Mouse (Mus musculus): ENCODE measurements around the gene Elfn1. TPM values are rescaled to one million over a fixed set of nuclear protein-coding genes. Genes with fewer than 3 reads are reported as not detected.
A peak's percentile ranks its signal among the peaks of the same experiment; 100 is the strongest.

Gene Elfn1
- polyA plus RNA-seq, 1 experiment = 22.5 TPM

DNA sequence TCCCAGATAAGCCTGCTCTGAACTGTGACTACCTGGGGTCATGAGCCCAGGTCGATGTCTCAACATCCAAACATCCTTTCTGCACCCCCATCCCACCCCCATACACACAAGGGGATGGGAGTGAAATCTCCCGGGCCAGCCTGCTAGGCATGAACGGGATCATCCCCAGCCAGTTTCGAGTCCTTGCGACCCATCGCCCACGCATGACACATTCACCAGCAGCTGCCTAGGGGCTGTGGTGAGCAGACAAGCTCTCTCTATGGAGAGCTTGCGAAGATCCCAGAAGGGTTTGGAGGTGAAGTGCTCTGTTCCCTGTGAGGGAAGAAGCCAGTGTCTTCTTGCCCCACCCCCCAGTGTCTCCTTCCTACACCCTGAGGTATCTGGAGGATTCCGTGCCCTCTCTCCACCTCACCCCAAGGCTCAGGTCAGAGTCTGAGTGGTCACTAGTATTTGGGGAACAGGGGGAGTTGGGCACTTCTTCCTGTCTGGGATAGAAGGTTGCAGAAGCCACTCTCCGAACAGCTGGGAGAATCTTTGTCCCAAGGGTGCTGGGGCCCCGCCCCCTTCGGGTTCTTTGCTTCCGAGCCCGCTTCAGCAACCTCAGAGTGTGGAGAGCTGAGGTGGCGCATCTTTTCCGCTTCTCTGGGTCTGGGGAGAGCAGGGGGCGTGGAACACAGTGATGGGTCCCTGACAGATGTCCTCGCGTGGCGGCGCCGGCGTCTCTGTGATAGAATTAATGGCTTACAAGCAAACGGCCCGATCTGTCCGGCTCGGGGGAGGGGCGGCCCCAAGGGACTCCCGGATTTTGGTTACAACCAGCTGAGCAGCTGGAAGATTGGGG is 2.2 kb downstream of the Elfn1 start:
- Histone ChIP-seq H3K4me3 (replicated peaks; ENCODE audit: extremely low read depth, low read depth, low read length) (peak overlapping the region; percentile 13), H3K4me1 (ENCODE audit: control insufficient read depth, insufficient read depth, low read length) (peaks cover 7% of the 10 kb centered on the region)
- WGBS = 3% methylated on average over 29 of the region's 29 CpGs
- DNase-seq = peak; percentile 20
- TF ChIP-seq CTCF (IDR thresholded peaks at IDR 0.05; ENCODE audit: insufficient read depth, low read length) (no peak), POLR2A (IDR thresholded peaks at IDR 0.05; ENCODE audit: borderline replicate concordance, extremely low read depth, low read depth, low read length) (no peak)

GRCm38 (mm10) chr5:139910755-139911300 is 3.1 kb downstream of the Elfn1 start:
- no peak for TF ChIP-seq CTCF (IDR thresholded peaks at IDR 0.05; ENCODE audit: insufficient read depth, low read length)
- TF ChIP-seq POLR2A (IDR thresholded peaks at IDR 0.05; ENCODE audit: borderline replicate concordance, extremely low read depth, low read depth, low read length) = no peak
- WGBS = 41% methylated on average over 3 of the region's 3 CpGs

GRCm38 (mm10) chr5:139911506-139911905 is 3.8 kb downstream of the Elfn1 start:
- H3K4me1 ChIP-seq (ENCODE audit: control insufficient read depth, insufficient read depth, low read length) = peaks cover 7% of the 10 kb centered on the region
- no peak overlapping the region for H3K4me3 ChIP-seq (replicated peaks; ENCODE audit: extremely low read depth, low read depth, low read length)
- TF ChIP-seq CTCF (IDR thresholded peaks at IDR 0.05; ENCODE audit: insufficient read depth, low read length) (no peak), POLR2A (IDR thresholded peaks at IDR 0.05; ENCODE audit: borderline replicate concordance, extremely low read depth, low read depth, low read length) (no peak)
- DNase-seq = no peak
- 22% methylated on average over 19 of the region's 19 CpGs for WGBS

More at GRCm38 (mm10) chr5:139910755-139911300, 3.1 kb downstream of the Elfn1 start:
- H3K4me1 ChIP-seq (ENCODE audit: control insufficient read depth, insufficient read depth, low read length) = peaks cover 7% of the 10 kb centered on the region
- no peak for DNase-seq
- no peak overlapping the region for H3K4me3 ChIP-seq (replicated peaks; ENCODE audit: extremely low read depth, low read depth, low read length)

DNA sequence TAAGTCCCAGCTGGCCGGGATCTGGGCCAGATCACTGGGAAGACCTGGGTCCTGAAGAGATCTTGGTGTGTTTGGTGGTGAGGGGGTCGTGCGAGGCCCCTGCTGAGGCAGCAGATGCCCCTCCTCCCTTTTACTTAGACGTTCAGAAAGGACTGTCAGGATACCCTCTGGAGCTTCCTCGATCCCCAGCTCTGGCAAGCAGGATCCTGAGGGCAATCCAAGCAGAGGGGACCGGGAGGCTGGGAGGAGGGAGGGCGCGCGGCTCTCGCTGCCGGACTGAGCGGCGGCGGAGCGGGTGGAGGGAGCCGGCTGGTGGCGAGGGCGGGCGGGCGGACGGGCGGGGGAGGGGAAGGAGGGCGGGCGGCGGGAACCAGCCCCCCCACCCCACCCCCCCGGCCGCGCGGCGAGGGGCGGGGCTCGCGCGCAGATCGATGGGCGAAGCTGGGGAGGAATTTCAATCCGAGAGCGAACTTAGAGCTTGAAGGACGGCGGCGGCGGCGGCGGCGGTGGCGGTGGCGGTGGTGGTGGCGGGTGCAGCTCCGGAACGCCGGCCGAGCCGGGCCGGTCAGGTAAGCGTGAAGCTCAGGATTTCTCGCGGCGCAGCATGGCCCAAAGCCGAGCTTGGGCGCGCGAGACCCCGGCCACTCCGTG is 4.5 kb downstream of the Elfn1 start:
- peak overlapping the region; percentile 33 for H3K4me3 ChIP-seq (replicated peaks; ENCODE audit: extremely low read depth, low read depth, low read length)
- peaks cover 7% of the 10 kb centered on the region for H3K4me1 ChIP-seq (ENCODE audit: control insufficient read depth, insufficient read depth, low read length)
- peak; percentile 30 for DNase-seq
- TF ChIP-seq CTCF (IDR thresholded peaks at IDR 0.05; ENCODE audit: insufficient read depth, low read length) (no peak), POLR2A (IDR thresholded peaks at IDR 0.05; ENCODE audit: borderline replicate concordance, extremely low read depth, low read depth, low read length) (no peak)
- under 1% methylated on average over 35 of the region's 64 CpGs for WGBS

DNA sequence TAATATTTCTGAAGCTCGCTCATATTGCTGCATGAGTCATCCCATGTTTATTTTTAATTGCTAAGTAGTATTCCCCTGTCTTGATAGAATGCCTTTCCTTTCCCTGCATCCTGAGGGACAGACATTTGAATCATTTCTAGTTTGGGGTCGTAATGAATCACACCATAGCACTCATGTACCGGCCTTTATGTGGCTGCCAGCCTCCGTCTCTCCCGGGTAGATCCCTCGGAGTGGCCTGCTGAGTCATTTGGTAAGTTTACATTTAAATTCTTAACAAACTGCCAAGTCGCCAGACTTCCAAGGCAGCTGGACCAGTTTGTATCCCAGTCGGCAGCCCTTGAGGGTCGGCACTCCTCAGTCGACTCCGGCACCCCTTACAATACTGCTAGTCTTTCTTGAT is 13.9 kb downstream of the Elfn1 start:
- TF ChIP-seq CTCF (IDR thresholded peaks at IDR 0.05; ENCODE audit: insufficient read depth, low read length) (no peak), POLR2A (IDR thresholded peaks at IDR 0.05; ENCODE audit: borderline replicate concordance, extremely low read depth, low read depth, low read length) (no peak)

GRCm38 (mm10) chr5:139923867-139924266 is 16.1 kb downstream of the Elfn1 start:
- DNase-seq = no peak
- Histone ChIP-seq H3K4me3 (replicated peaks; ENCODE audit: extremely low read depth, low read depth, low read length) (no peak overlapping the region), H3K4me1 (ENCODE audit: control insufficient read depth, insufficient read depth, low read length) (no peaks in the 10 kb centered on the region; the same call in 1 of the 2 replicates)
- 86% methylated on average over 8 of the region's 8 CpGs for WGBS
- TF ChIP-seq POLR2A (IDR thresholded peaks at IDR 0.05; ENCODE audit: borderline replicate concordance, extremely low read depth, low read depth, low read length) (no peak), CTCF (IDR thresholded peaks at IDR 0.05; ENCODE audit: insufficient read depth, low read length) (no peak)

More for the DNA sequence above, 13.9 kb downstream of the Elfn1 start:
- H3K4me3 ChIP-seq (replicated peaks; ENCODE audit: extremely low read depth, low read depth, low read length) = no peak overlapping the region
- no peaks in the 10 kb centered on the region; the same call in 1 of the 2 replicates for H3K4me1 ChIP-seq (ENCODE audit: control insufficient read depth, insufficient read depth, low read length)
- WGBS = 36% methylated on average over 11 of the region's 11 CpGs
- DNase-seq = no peak

DNA sequence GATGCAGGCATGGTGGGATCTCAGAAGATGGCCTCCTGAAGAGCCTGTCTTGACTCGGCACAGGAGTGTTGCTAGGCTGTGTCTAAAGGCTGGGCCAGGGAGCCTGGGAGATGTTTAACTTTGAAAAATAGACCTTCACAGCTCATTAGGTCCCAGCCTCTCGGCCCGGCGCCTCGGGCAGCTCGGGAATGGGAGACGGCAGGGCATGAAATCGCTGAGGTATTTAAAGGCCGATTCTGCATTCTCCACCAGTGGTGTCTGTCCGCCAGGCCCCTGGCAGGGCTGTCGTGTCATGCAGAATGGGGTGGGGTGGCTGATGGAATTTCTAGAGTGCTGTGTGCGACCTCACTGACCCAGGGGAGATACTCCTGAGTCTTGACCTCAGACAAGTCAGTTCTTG is 22.4 kb downstream of the Elfn1 start:
- TF ChIP-seq CTCF (IDR thresholded peaks at IDR 0.05; ENCODE audit: insufficient read depth, low read length) = no peak
- TF ChIP-seq POLR2A (IDR thresholded peaks at IDR 0.05; ENCODE audit: borderline replicate concordance, extremely low read depth, low read depth, low read length) = no peak
- no peak for DNase-seq
- 90% methylated on average over 12 of the region's 12 CpGs for WGBS
- Histone ChIP-seq H3K4me3 (replicated peaks; ENCODE audit: extremely low read depth, low read depth, low read length) (no peak overlapping the region), H3K4me1 (ENCODE audit: control insufficient read depth, insufficient read depth, low read length) (peaks cover 2% of the 10 kb centered on the region; the same call in 1 of the 2 replicates)

GRCm38 (mm10) chr5:139930927-139931351 is 23.2 kb downstream of the Elfn1 start:
- Histone ChIP-seq H3K4me3 (replicated peaks; ENCODE audit: extremely low read depth, low read depth, low read length) (no peak overlapping the region), H3K4me1 (ENCODE audit: control insufficient read depth, insufficient read depth, low read length) (peaks cover 2% of the 10 kb centered on the region; the same call in 1 of the 2 replicates)
- TF ChIP-seq POLR2A (IDR thresholded peaks at IDR 0.05; ENCODE audit: borderline replicate concordance, extremely low read depth, low read depth, low read length) (no peak), CTCF (IDR thresholded peaks at IDR 0.05; ENCODE audit: insufficient read depth, low read length) (no peak)
- no peak for DNase-seq
- WGBS = 2% methylated on average over 12 of the region's 12 CpGs

DNA sequence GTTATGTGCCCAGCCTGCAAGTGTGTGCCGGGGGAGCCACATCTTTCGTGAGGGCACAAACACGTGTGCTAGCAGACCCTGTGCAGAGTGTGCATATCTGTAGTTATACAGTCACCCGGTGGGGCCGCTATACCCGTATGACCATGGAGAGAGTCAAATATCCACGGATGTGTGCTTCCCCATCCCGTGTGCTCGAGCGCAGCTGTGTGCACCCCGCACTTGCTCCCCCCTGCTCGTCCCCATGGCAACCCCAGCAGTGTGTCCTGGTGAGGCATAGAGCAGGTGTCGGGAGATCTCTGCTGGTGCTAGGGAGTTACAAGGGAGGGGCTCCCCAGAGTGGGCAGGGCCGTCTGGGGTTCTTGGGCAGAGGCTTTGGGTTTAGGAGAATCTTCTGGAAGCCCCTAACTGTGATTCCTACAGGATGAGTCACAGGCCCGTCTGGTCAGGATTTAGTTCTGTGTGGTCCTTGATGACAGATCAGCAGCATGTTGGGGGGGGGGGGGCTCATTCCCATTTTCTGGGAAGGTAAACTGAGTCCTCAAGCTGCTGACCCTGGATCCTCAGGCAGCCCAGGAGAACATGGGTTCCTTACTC is 24.3 kb downstream of the Elfn1 start:
- Histone ChIP-seq H3K4me3 (replicated peaks; ENCODE audit: extremely low read depth, low read depth, low read length) (no peak overlapping the region), H3K4me1 (ENCODE audit: control insufficient read depth, insufficient read depth, low read length) (peaks cover 2% of the 10 kb centered on the region; the same call in 1 of the 2 replicates)
- no peak for DNase-seq
- 32% methylated on average over 15 of the region's 15 CpGs for WGBS
- no peak for TF ChIP-seq CTCF (IDR thresholded peaks at IDR 0.05; ENCODE audit: insufficient read depth, low read length)
- no peak for TF ChIP-seq POLR2A (IDR thresholded peaks at IDR 0.05; ENCODE audit: borderline replicate concordance, extremely low read depth, low read depth, low read length)

Data from lung, adult 2 months (tissue).